Mouse (Mus musculus) hindbrain, embryonic 14.5 days (tissue): ENCODE data around the gene Snx9. TPM values are rescaled to one million over a fixed set of nuclear protein-coding genes. Genes with fewer than 3 reads are reported as not detected.

Experiments
- ATAC-seq: fragments of 200-750 bp; cut with Nextera tagmentation; 2 replicates; pipeline ENCODE4 v1.8.0; 2017; ENCODE audit warnings: moderate number of reproducible peaks, mild to moderate bottlenecking, moderate TSS enrichment, moderate library complexity; ENCODE audit not compliant: low FRiP score
- DNase-seq: peaks from one replicate; pipeline ENCODE4 v3.0.0-alpha.2; 2015; ENCODE audit warnings: low spot score
- H3K27ac ChIP-seq: fragments of 300-500 bp; sonication (generic); 2 replicates; pipeline ENCODE4 v1.5.1; 2014; ENCODE audit warnings: mild to moderate bottlenecking, moderate library complexity
- H3K27me3 ChIP-seq: fragments of 300-500 bp; sonication (generic); 2 replicates; pipeline ENCODE4 v1.6.1; 2014; ENCODE audit warnings: mild to moderate bottlenecking, low read length, mixed read lengths; ENCODE audit not compliant: control insufficient read depth, insufficient read depth
- H3K36me3 ChIP-seq: fragments of 300-500 bp; sonication (generic); replicated peaks from 2 replicates; pipeline ENCODE4 v1.6.1; 2014; ENCODE audit not compliant: control insufficient read depth, insufficient read depth
- H3K4me1 ChIP-seq: fragments of 300-500 bp; sonication (generic); replicated peaks from 2 replicates; pipeline ENCODE4 v1.6.1; 2014; ENCODE audit warnings: antibody characterized with exemption, low read length, mixed read lengths; ENCODE audit not compliant: control insufficient read depth, insufficient read depth
- H3K4me2 ChIP-seq: fragments of 300-500 bp; sonication (generic); replicated peaks from 2 replicates; pipeline ENCODE4 v1.6.1; 2014; ENCODE audit warnings: mild to moderate bottlenecking, moderate library complexity
- H3K4me3 ChIP-seq: fragments of 300-500 bp; sonication (generic); replicated peaks from 2 replicates; pipeline ENCODE4 v1.5.1; 2014; ENCODE audit warnings: mild to moderate bottlenecking, low read length
- H3K9ac ChIP-seq: fragments of 300-500 bp; sonication (generic); 2 replicates; pipeline ENCODE4 v1.6.1; 2014
- H3K9me3 ChIP-seq: fragments of 300-500 bp; sonication (generic); 2 replicates; pipeline ENCODE4 v1.6.1; 2016; ENCODE audit warnings: low read length; ENCODE audit not compliant: control insufficient read depth
- WGBS: fragments of 180-500 bp; shearing (Covaris S2); extraction: QIAGEN DNeasy Blood & Tissue Kit; methylation state at CpG from one replicate; pipeline ENCODE4 v1.1.7; 2014; 5-methylcytosine and 5-hydroxymethylcytosine counted together
- polyA plus RNA-seq: library from polyadenylated mRNA; unstranded; fragments of >200 nt; fragmentation: Nextera tagmentation; extraction: Ambion mirVana; gene quantifications from 2 replicates; pipeline ENCODE4 v1.2.1, GENCODE M21; 2014

Gene Snx9
- polyA plus RNA-seq, 1 experiment from 2014 or later: 10.8 TPM

DNA sequence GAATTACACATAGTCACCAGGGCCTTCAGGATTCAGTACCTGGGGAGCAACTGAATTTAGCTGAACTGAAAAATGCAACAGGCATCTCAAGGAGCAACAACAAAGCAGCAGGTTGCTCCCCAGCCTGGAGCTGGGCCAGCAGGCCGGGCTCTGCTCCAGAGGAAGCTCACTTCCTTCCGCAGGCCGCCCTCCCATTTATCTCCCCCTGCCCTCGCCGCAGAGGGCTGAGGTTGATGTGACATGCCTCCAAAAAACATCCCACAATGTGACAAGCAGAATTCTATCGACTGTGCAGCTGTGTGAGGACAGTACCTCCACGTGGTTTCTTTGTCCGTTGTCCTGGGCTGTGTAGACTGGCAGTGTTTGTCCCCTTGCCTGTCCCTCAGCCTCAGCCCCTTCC lies 44.3 kb downstream of the Snx9 start:
- H3K36me3 ChIP-seq: no peaks in the 10 kb centered on the region
- WGBS: 34% methylated on average over 8 of the region's 8 CpGs
- H3K27me3 ChIP-seq: no peaks in the 10 kb centered on the region
- peak; percentile 74; the same call in 1 of the 2 replicates for ATAC-seq
- no peak overlapping the region for H3K9ac ChIP-seq
- H3K4me3 ChIP-seq: no peak overlapping the region
- no peaks in the 10 kb centered on the region for H3K9me3 ChIP-seq
- H3K4me2 ChIP-seq: no peak overlapping the region; the same call in 1 of the 2 replicates
- H3K27ac ChIP-seq: 0 out of 2 replicates have a peak overlapping the region, but pooled peaks have one; percentile 20
- H3K4me1 ChIP-seq: no peaks in the 10 kb centered on the region
- DNase-seq: peak; percentile 57

- H3K4me2 ChIP-seq: no peak overlapping the region
- no peak overlapping the region for H3K4me3 ChIP-seq
- ATAC-seq (no peak), DNase-seq (no peak)
- no peaks in the 10 kb centered on the region for H3K4me1 ChIP-seq
- no peaks in the 10 kb centered on the region for H3K27me3 ChIP-seq
- H3K27ac ChIP-seq: 0 out of 2 replicates have a peak overlapping the region, but pooled peaks have one; percentile 20
- 72% methylated on average over 6 of the region's 6 CpGs for WGBS
- H3K9ac ChIP-seq: no peak overlapping the region
- H3K36me3 ChIP-seq: no peaks in the 10 kb centered on the region
- no peaks in the 10 kb centered on the region for H3K9me3 ChIP-seq
Measured at GRCm38 (mm10) chr17:5886181-5886810, 45.2 kb downstream of the Snx9 start.

DNA sequence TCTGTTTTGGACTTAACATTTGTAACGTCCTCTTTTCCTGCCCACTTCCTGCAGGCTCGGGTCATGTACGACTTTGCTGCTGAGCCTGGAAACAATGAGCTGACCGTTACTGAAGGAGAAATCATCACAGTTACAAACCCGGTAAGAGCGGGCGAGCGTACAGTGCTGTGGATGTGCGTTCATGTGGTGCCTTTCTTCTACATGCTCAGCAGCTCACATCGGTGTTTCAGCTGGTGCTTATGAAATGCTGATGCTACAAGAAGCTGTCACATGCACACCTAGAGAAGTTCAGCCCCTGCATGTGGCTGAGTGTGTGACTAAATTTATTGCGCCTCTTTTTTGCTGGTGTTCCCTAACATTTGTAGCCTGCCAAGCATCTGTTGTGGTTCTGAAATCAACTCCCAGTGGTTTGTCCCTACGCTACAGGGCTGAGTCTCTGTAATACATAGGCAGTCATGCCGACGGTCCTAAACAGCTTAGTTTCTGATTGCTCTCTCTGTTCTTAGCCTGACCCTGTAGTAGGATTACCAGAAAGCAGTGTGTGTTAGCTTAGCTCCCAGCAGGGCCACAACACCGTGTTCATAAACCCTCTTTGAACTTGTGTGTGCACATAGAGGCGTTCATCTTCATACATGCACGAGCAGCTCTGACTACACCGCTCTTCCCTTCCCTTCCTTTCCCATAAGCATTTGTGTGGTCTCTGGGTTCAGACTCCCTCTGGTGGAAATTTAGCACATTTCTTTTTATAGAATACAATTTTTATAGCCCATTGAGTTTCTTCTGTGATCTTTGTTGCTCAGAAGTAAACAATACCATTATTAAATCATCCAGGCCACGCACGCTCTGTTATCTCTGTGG lies 46.0 kb downstream of the Snx9 start:
- H3K9me3 ChIP-seq: no peaks in the 10 kb centered on the region
- no peak overlapping the region for H3K9ac ChIP-seq
- no peaks in the 10 kb centered on the region for H3K4me1 ChIP-seq
- no peak overlapping the region for H3K4me3 ChIP-seq
- no peaks in the 10 kb centered on the region for H3K27me3 ChIP-seq
- H3K27ac ChIP-seq: no peak overlapping the region
- DNase-seq (peak; percentile 62), ATAC-seq (peak; percentile 55; the same call in 1 of the 2 replicates)
- H3K36me3 ChIP-seq: no peaks in the 10 kb centered on the region
- H3K4me2 ChIP-seq: no peak overlapping the region
- WGBS: 76% methylated on average over 20 of the region's 20 CpGs

DNA sequence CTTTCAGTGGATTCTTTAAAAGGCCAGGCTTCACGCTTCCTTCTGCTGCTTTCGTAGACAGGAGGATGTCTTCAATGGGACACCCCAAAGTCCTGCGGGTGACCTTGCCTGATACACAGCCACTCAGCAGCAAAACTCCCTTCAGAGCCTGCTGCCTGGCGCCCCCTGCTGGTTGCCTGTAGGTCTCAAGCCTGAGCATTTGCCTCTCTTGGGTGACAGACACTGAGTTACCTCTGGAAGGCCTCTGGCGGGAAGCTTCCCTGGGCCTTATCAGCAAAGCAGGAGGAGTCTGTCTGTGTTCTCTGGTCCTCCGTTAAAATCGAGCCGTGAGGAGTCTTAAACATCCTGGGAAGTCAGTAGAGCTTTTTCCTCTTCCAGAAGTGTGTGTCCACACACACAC lies 49.3 kb downstream of the Snx9 start:
- ATAC-seq (no peak), DNase-seq (peak; percentile 54)
- Histone ChIP-seq H3K36me3 (no peaks in the 10 kb centered on the region), H3K9me3 (no peaks in the 10 kb centered on the region), H3K4me3 (no peak overlapping the region), H3K27ac (no peak overlapping the region), H3K4me1 (no peaks in the 10 kb centered on the region; the same call in 1 of the 2 replicates), H3K9ac (no peak overlapping the region), H3K4me2 (no peak overlapping the region), H3K27me3 (no peaks in the 10 kb centered on the region)
- WGBS: 43% methylated on average over 8 of the region's 8 CpGs

- Histone ChIP-seq H3K4me2 (no peak overlapping the region), H3K27me3 (no peaks in the 10 kb centered on the region), H3K4me1 (no peaks in the 10 kb centered on the region; the same call in 1 of the 2 replicates), H3K9me3 (no peaks in the 10 kb centered on the region), H3K36me3 (no peaks in the 10 kb centered on the region), H3K4me3 (no peak overlapping the region), H3K27ac (no peak overlapping the region), H3K9ac (no peak overlapping the region)
- ATAC-seq (no peak), DNase-seq (no peak)
- WGBS: 85% methylated on average over 9 of the region's 9 CpGs
Measured at GRCm38 (mm10) chr17:5891933-5892683, 51.0 kb downstream of the Snx9 start.

DNA sequence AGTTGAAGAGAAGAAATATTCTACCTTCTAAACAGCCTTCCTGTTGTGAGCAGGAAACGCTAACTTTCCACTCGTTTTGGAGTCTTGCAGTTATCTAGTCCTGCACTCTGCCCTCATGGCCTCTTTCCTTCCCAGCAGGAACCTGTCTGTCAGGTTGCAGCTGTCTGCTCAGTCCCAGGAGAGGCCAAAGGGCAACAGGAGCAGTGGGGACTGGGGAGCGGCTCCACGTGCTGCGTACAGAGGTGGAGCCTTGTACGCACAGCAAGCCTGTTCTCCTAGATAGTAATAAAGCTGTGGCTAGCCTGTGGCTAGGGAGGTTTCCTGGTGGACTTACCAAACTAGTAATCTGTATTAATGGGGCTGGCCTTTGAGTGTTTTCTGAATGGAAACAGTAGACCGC lies 52.0 kb downstream of the Snx9 start:
- ATAC-seq (no peak), DNase-seq (no peak)
- H3K9me3 ChIP-seq: no peaks in the 10 kb centered on the region
- H3K27ac ChIP-seq: no peak overlapping the region
- H3K4me1 ChIP-seq: no peaks in the 10 kb centered on the region; the same call in 1 of the 2 replicates
- 19% methylated on average over 7 of the region's 7 CpGs for WGBS
- H3K9ac ChIP-seq: no peak overlapping the region
- H3K27me3 ChIP-seq: no peaks in the 10 kb centered on the region
- H3K4me2 ChIP-seq: no peak overlapping the region
- no peaks in the 10 kb centered on the region for H3K36me3 ChIP-seq
- H3K4me3 ChIP-seq: no peak overlapping the region

DNA sequence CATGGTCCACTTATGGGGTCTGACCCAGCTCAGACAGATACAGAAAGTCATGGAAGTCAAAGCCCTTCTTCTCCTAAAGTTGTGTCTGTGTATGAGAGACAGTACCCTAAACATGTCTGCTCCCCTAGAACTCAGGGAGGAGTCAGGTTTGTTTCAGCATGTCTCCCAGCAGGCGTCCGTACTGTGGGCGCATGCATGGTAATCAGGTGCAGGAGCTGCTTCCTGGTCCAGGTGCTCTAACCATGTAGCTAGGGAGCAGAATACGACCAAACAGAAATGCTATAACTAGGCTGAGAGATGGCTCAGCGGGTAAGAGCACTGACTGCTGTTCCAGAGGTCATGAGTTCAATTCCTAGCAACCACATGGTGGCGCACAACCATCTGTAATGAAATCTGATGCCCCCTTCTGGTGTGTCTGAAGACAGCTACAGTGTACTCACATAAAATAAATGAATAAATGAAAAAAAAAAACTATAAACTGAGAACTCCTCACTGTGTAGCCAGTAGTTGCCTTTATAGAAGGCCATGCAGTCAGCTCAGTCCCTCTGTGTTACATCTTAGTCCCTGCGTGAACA lies 52.5 kb downstream of the Snx9 start:
- WGBS: 73% methylated on average over 7 of the region's 7 CpGs
- no peak for ATAC-seq

DNA sequence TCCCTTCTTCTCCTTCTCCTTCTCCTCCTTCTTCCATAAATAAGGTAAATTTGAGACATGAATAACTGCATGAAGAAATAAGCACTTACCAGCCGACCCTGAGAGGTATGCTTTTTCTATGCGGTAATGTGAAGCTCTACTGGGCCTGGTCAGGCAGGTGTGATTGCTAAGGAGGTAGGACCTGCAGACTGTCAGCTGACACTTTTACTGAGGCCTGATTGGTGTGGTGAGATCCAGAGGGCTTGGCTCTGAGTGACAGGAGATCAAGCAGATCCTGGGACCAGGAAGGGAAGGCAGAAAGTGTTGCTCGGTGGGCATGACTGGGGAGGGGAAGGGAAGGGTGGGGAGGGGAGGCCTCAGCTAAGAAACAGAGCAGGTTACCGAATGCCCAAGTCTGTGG lies 54.9 kb downstream of the Snx9 start:
- H3K4me2 ChIP-seq: no peak overlapping the region
- H3K27me3 ChIP-seq: no peaks in the 10 kb centered on the region
- no peak for ATAC-seq
- H3K36me3 ChIP-seq: 0 out of 2 replicates have a peak, but pooled peaks cover 8% of the 10 kb centered on the region
- no peak for DNase-seq
- no peak overlapping the region for H3K4me3 ChIP-seq
- WGBS: 80% methylated on average over 4 of the region's 4 CpGs
- no peak overlapping the region for H3K9ac ChIP-seq
- no peaks in the 10 kb centered on the region; the same call in 1 of the 2 replicates for H3K4me1 ChIP-seq
- H3K9me3 ChIP-seq: no peaks in the 10 kb centered on the region
- H3K27ac ChIP-seq: no peak overlapping the region

More for the DNA sequence above, 52.5 kb downstream of the Snx9 start:
- Histone ChIP-seq H3K9me3 (no peaks in the 10 kb centered on the region), H3K9ac (no peak overlapping the region), H3K4me3 (no peak overlapping the region), H3K4me1 (no peaks in the 10 kb centered on the region; the same call in 1 of the 2 replicates), H3K4me2 (no peak overlapping the region), H3K36me3 (no peaks in the 10 kb centered on the region), H3K27ac (no peak overlapping the region), H3K27me3 (no peaks in the 10 kb centered on the region)
- DNase-seq: no peak
